Mouse (Mus musculus) thymus, postnatal 0 days (tissue): ENCODE measurements around the gene U2af2. TPM values are rescaled to one million over a fixed set of nuclear protein-coding genes. Genes with fewer than 3 reads are reported as not detected.

Experiments
- DNase-seq: peaks from one replicate; pipeline ENCODE4 v3.0.0-alpha.2; 2015; ENCODE audit warnings: low spot score
- polyA plus RNA-seq: library from polyadenylated mRNA; unstranded; fragments of >200 nt; fragmentation: Nextera tagmentation; extraction: Ambion mirVana; gene quantifications from 2 replicates; pipeline ENCODE4 v1.2.1, GENCODE M21; 2015

U2af2 gene
- polyA plus RNA-seq, 1 experiment from 2014 or later = 131 TPM

GRCm38 (mm10) chr7:5037026-5037425, 24.9 kb upstream of the U2af2 start:
- DNase-seq = no peak

GRCm38 (mm10) chr7:5037467-5037866, 24.5 kb upstream of the U2af2 start:
- no peak for DNase-seq

- peak; percentile 94 for DNase-seq
Measured at GRCm38 (mm10) chr7:5038109-5038732, 23.7 kb upstream of the U2af2 start, which contains the start of gene Zfp784. TSS of gene Zfp784 (minus strand) at chr7:5038446.

GRCm38 (mm10) chr7:5038940-5039339, 23.0 kb upstream of the U2af2 start:
- no peak for DNase-seq

- DNase-seq = no peak
Measured at GRCm38 (mm10) chr7:5044981-5045380, 17.0 kb upstream of the U2af2 start.

GRCm38 (mm10) chr7:5046112-5046511, 15.8 kb upstream of the U2af2 start:
- DNase-seq = no peak

- peak; percentile 52 for DNase-seq
Measured at GRCm38 (mm10) chr7:5047313-5047712, 14.6 kb upstream of the U2af2 start.

GRCm38 (mm10) chr7:5051193-5052192, 10.4 kb upstream of the U2af2 start, which contains the start of gene Zfp580:
TSS of gene Zfp580 (plus strand) at chr7:5051538.
- DNase-seq = peak; percentile 64

GRCm38 (mm10) chr7:5052438-5052837, 9.5 kb upstream of the U2af2 start:
- DNase-seq = no peak

- no peak for DNase-seq
Measured at GRCm38 (mm10) chr7:5052931-5053343, 9.0 kb upstream of the U2af2 start.

GRCm38 (mm10) chr7:5053456-5054179, 8.3 kb upstream of the U2af2 start:
- no peak for DNase-seq

GRCm38 (mm10) chr7:5056651-5057263, 5.2 kb upstream of the U2af2 start:
- no peak for DNase-seq

GRCm38 (mm10) chr7:5057381-5057780, 4.6 kb upstream of the U2af2 start:
- DNase-seq = no peak

GRCm38 (mm10) chr7:5057804-5058203, 4.1 kb upstream of the U2af2 start:
- DNase-seq = peak; percentile 54

GRCm38 (mm10) chr7:5058631-5059030, 3.3 kb upstream of the U2af2 start:
- DNase-seq = no peak

- DNase-seq = no peak
Measured at GRCm38 (mm10) chr7:5059421-5059820, 2.5 kb upstream of the U2af2 start.

- DNase-seq = peak; percentile 60
Measured at GRCm38 (mm10) chr7:5060239-5060731, 1.7 kb upstream of the U2af2 start.

- DNase-seq = peak; percentile 99
Measured at GRCm38 (mm10) chr7:5060944-5061773, 784 bp upstream of the U2af2 start.

GRCm38 (mm10) chr7:5062360-5063001, 538 bp downstream of the U2af2 start:
- peak; percentile 89 for DNase-seq
